Mouse (Mus musculus) brain, embryonic 14.5 days (tissue): ENCODE results near the gene Blmh.

Experiments
- CTCF ChIP-seq: fragments of 200-500 bp; IDR thresholded peaks from 2 replicates; pipeline ENCODE4 v1.5.1; 2012; ENCODE audit warnings: inconsistent platforms, mild to moderate bottlenecking, moderate library complexity, borderline replicate concordance; ENCODE audit not compliant: insufficient read depth, insufficient read length; ENCODE audit errors: extremely low read depth
- POLR2A ChIP-seq: fragments of 200-500 bp; IDR thresholded peaks from 2 replicates; pipeline ENCODE4 v1.6.1; 2012; ENCODE audit warnings: mild to moderate bottlenecking, inconsistent platforms, borderline replicate concordance; ENCODE audit not compliant: poor library complexity, insufficient read depth, insufficient read length, severe bottlenecking; ENCODE audit errors: extremely low read depth

- TF ChIP-seq POLR2A, result no peak
- no peak for TF ChIP-seq CTCF
These were observed 8.6 kb downstream of the Blmh start for GRCm38 (mm10) chr11:76933209-76933608.
